Mouse (Mus musculus) brain, embryonic 14.5 days (tissue): Measurements from ENCODE around the gene Kcnip1.

Source experiments
- CTCF ChIP-seq: fragments of 200-500 bp; IDR thresholded peaks from 2 replicates; pipeline ENCODE4 v1.5.1; 2012; ENCODE audit warnings: inconsistent platforms, mild to moderate bottlenecking, moderate library complexity, borderline replicate concordance; ENCODE audit not compliant: insufficient read depth, insufficient read length; ENCODE audit errors: extremely low read depth
- POLR2A ChIP-seq: fragments of 200-500 bp; IDR thresholded peaks from 2 replicates; pipeline ENCODE4 v1.6.1; 2012; ENCODE audit warnings: mild to moderate bottlenecking, inconsistent platforms, borderline replicate concordance; ENCODE audit not compliant: poor library complexity, insufficient read depth, insufficient read length, severe bottlenecking; ENCODE audit errors: extremely low read depth

DNA sequence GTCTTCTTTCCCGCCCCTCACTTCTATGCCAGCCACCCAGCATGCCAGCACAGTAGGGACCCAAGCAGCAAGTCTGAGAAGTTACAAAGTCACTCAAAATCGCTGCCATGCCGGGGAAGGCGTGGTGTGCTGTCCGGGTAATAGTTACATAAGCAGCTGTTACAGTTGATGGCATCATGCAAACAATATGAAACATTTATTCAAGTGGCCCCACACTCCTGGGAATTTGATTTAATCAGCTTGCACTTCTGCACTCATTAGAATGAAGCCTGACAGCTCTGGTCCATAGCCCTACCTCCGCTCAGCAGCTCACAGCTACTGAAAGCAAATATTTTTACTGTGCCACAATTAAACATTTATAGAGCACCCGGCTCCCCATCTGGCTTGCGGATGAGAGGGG lies 67.2 kb downstream of the Kcnip1 start:
- no peak for TF ChIP-seq CTCF
- TF ChIP-seq POLR2A, result no peak
